Mouse (Mus musculus): ENCODE measurements around the gene Gstm6. TPM values are rescaled to one million over a fixed set of nuclear protein-coding genes. Genes with fewer than 3 reads are reported as not detected.
"Not testable (repeated sequence)": the region's sequence is repeated elsewhere in the genome, so short reads cannot be mapped to it uniquely, and the experiment has no call there.

The Gstm6 gene
- polyA plus RNA-seq (2015; fragmentation: Nextera tagmentation; extraction: Ambion mirVana): 9.5 and 11.5 TPM in 2 replicates

DNA sequence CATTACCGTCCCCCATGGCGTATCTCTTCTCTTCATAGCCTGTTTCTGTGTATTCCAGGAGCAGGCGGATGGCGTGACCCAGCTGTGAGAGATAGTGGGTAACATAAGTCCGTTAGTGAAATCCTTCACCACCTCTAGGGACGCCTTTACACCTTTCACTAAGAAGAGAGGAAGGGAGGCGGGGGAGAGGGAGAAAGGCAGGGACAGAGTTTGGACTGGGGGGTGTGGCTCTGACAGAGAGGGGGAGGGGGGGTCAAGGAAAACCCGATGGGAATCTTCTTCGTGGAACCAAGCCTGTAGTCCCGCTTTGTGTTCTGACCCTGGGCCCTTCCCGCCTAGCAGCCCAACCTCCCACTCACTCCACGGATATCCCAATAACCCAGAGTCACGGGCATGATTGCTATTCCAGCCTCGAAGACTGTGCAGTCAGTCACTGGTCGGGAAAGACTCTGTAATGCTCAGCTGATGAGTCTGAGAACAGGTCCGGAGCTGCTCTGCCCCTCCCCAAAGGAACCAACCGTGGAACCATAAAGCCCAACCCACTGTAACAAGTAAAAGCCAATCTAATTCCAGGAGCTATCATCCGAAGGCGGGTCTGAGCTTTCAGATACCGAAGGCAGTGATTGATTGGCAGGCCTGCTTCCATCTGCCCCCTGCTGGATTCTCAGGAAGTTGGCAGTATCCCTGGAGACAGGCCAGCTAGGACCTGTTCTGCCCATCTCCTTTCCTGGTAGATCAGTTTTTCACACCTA, at the start of gene Gstm6:
TSS of gene Gstm6 (minus strand) at position 511 of the 752 bp plus-strand sequence.
- peaks cover 20% of the 10 kb centered on the region for H3K4me1 ChIP-seq
- no peak within 1 kb of the TSS for H3K27ac ChIP-seq (replicated peaks)
- peak within 1 kb of the TSS; percentile 54; the same call in 1 of the 2 replicates for H3K9ac ChIP-seq
- peaks cover 5% of the 10 kb centered on the region; the same call in 1 of the 2 replicates for H3K27me3 ChIP-seq (replicated peaks)
- ATAC-seq (ENCODE audit: extremely low read depth, insufficient number of reproducible peaks, low FRiP score, low TSS enrichment): 0 out of 2 replicates have a peak, but pooled peaks have one; percentile 27
- H3K9me3 ChIP-seq: no peaks in the 10 kb centered on the region
- H3K36me3 ChIP-seq: no peaks in the 10 kb centered on the region
- H3K4me3 ChIP-seq: peak within 1 kb of the TSS; percentile 41
- H3K4me2 ChIP-seq: peak within 1 kb of the TSS; percentile 69
- WGBS: 11% methylated on average over 20 of the region's 20 CpGs

DNA sequence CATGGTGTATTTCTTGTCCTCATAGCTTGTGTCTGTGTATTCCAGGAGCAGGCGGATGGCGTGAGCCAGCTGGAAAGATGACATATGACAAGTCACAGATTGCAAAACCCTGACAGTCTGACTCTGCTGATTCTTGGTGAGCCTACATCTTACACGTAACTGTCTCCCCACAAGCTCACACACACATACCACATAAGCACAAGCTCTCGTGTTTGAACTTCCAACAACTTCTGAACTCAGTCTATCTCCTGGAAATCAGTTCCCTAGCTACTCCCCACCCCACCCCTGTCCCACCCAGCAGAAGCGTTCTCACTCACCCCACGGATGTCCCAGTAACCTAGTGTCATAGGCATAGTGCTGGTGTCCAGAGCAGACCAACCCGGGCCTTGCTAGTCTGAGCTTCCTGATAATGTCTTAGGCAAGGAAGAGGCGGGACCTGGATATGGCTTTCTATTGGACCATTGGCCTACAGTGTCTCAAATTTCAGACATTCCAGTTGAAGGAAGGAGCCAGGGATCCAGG, 42.6 kb upstream of the Gstm6 start, which contains the start of gene Gstm2:
TSS of gene Gstm2 (minus strand) at position 413 of the 522 bp plus-strand sequence.
- Histone ChIP-seq H3K27me3 (replicated peaks) (no peaks in the 10 kb centered on the region), H3K4me1 (peaks cover 29% of the 10 kb centered on the region), H3K4me3 (peak within 1 kb of the TSS; percentile 38), H3K9me3 (no peaks in the 10 kb centered on the region), H3K4me2 (peak within 1 kb of the TSS; percentile 59), H3K36me3 (no peaks in the 10 kb centered on the region), H3K27ac (replicated peaks) (peak within 1 kb of the TSS; percentile 5), H3K9ac (peak within 1 kb of the TSS; percentile 42)
- WGBS: 27% methylated on average over 8 of the region's 8 CpGs
- no peak for ATAC-seq (ENCODE audit: extremely low read depth, insufficient number of reproducible peaks, low FRiP score, low TSS enrichment)

DNA sequence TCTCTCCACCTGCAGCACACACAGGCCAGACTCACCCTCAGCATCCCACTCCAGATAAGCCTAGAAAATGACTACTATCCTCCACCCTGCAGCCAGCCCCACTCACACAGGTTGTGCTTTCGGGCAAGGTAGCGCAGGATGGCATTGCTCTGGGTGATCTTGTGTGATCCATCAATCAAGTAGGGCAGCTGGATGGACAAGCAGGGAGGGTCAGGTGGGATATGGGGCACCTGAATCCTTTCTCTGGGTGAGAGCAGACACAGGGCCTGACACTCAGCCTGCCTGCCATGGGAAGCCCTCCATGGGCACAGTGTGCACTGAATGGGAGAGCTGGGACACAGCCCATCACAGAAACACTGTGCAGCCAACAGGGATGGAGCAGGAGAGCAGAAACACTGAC, 41.6 kb upstream of the Gstm6 start:
- not testable (repeated sequence) for H3K27me3 ChIP-seq (replicated peaks); H3K9ac ChIP-seq; H3K36me3 ChIP-seq; H3K4me3 ChIP-seq; H3K27ac ChIP-seq (replicated peaks); H3K4me2 ChIP-seq; H3K9me3 ChIP-seq; ATAC-seq (ENCODE audit: extremely low read depth, insufficient number of reproducible peaks, low FRiP score, low TSS enrichment)
- 97% methylated on average over 2 of the region's 2 CpGs for WGBS
- H3K4me1 ChIP-seq: peaks cover 29% of the 10 kb centered on the region

DNA sequence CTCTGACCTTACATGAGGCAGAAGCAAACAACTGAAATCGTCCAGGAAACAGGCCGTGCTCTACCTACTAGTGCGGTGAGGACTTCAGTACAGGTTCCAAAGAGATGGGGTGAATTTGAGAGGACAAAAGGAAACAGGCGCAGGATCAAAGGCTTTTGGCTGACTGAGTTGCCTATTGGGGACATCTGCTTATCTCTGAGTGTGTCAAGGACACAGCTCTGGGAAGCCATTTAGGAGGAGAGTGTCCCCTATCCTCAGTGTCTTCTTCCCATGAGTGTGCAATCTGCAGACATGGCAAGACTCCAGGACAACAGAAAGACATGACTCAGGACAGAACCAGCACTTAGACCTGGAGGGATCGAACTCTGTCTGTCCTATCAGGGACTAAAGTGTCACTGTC, 40.9 kb upstream of the Gstm6 start:
- Histone ChIP-seq H3K27ac (replicated peaks) (no peak overlapping the region), H3K9me3 (no peaks in the 10 kb centered on the region), H3K9ac (no peak overlapping the region), H3K4me3 (no peak overlapping the region), H3K36me3 (no peaks in the 10 kb centered on the region), H3K27me3 (replicated peaks) (no peaks in the 10 kb centered on the region), H3K4me1 (peaks cover 29% of the 10 kb centered on the region), H3K4me2 (no peak overlapping the region)
- ATAC-seq (ENCODE audit: extremely low read depth, insufficient number of reproducible peaks, low FRiP score, low TSS enrichment): no peak
- WGBS: 70% methylated on average over 5 of the region's 5 CpGs

DNA sequence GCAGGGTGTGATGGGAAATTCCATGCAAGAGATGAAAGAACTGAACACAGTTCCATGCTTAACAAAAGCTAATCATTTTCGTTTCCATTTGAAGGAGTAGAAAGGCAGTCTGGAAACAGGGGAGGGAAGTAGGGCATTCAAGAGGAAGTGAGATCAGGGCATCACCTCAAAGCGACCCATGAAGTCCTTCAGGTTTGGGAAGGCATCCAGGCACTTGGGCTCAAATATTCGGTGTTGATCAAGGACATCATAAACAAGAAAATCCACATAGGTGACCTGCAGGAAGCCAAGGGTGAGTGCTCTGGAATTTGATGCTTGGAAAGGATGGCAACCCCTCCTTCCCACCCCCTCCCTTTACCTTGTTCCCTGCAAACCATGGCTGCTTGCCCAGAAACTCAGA, 40.2 kb upstream of the Gstm6 start:
- Histone ChIP-seq H3K36me3 (no peaks in the 10 kb centered on the region), H3K9ac (no peak overlapping the region), H3K4me3 (no peak overlapping the region), H3K27ac (replicated peaks) (no peak overlapping the region), H3K27me3 (replicated peaks) (no peaks in the 10 kb centered on the region), H3K4me1 (peaks cover 29% of the 10 kb centered on the region), H3K9me3 (no peaks in the 10 kb centered on the region), H3K4me2 (no peak overlapping the region)
- no peak for ATAC-seq (ENCODE audit: extremely low read depth, insufficient number of reproducible peaks, low FRiP score, low TSS enrichment)
- WGBS: 65% methylated on average over 3 of the region's 3 CpGs

DNA sequence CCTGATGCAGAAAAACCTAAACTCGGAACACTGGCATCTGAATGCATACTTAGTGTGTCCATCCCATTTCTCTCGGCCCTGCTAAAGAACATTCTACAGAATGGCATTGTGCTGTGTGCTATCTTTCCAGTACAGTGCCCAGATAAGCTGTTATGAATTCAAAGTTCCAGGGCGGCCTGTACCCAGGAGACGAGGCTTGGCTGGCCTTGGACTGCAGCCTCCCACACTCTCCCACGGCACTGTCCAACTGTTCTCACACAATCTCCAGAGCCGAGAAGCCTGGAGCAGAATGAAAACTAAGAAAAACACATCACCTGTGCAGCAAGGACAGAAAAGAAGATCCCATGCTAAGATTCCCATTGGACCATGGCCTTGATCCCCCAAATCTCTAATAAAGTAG, 39.2 kb upstream of the Gstm6 start:
- 64% methylated on average over 6 of the region's 6 CpGs for WGBS
- Histone ChIP-seq H3K4me3 (no peak overlapping the region), H3K9me3 (no peaks in the 10 kb centered on the region), H3K4me1 (peaks cover 29% of the 10 kb centered on the region), H3K9ac (no peak overlapping the region), H3K27ac (replicated peaks) (no peak overlapping the region), H3K36me3 (no peaks in the 10 kb centered on the region), H3K4me2 (no peak overlapping the region), H3K27me3 (replicated peaks) (no peaks in the 10 kb centered on the region)
- ATAC-seq (ENCODE audit: extremely low read depth, insufficient number of reproducible peaks, low FRiP score, low TSS enrichment): no peak

DNA sequence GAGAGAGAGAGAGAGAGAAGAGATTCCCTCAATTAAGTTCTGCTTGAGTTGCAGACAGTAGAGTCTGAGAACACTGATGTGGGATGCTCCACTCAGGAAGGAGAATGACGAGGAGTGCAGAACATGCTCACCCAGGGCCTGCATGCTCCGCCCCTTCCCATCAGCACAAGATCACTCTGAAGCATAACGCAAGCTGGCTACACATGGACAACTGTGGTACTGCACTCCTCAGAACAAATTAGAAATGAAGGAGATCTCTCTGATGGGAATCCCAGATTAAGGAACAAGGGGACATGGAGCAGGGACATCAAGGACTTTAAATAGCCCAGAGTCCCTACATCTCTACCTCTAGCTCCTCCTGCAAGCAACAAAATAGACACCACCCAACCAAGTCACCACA, 37.7 kb upstream of the Gstm6 start:
- no peaks in the 10 kb centered on the region for H3K9me3 ChIP-seq
- H3K36me3 ChIP-seq: no peaks in the 10 kb centered on the region
- H3K4me3 ChIP-seq: no peak overlapping the region
- no peaks in the 10 kb centered on the region for H3K27me3 ChIP-seq (replicated peaks)
- no peak overlapping the region for H3K9ac ChIP-seq
- H3K4me2 ChIP-seq: no peak overlapping the region
- WGBS: 65% methylated on average over 3 of the region's 3 CpGs
- peaks cover 23% of the 10 kb centered on the region for H3K4me1 ChIP-seq
- no peak for ATAC-seq (ENCODE audit: extremely low read depth, insufficient number of reproducible peaks, low FRiP score, low TSS enrichment)
- no peak overlapping the region for H3K27ac ChIP-seq (replicated peaks)

DNA sequence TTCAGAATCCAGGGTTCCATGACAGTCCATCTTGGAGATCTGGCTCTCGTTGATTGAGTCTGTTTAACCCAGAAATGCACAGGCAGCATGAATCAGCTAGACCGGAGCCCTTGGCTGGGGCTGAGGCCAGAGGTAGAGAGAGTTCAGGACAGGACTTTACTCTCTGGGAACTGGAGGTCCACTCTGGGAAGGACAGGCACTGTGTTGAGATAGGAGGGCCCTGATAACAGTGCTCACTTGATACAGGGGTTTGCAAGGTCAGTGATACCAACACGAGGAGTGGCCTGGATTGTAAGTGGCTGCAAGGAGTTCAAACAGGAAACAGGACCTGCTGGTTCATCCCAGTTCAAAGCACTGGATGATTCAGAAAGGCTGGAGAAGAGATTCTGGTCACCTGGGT, 34.1 kb upstream of the Gstm6 start:
- H3K4me3 ChIP-seq: no peak overlapping the region
- H3K9me3 ChIP-seq: no peaks in the 10 kb centered on the region
- no peak overlapping the region for H3K9ac ChIP-seq
- ATAC-seq (ENCODE audit: extremely low read depth, insufficient number of reproducible peaks, low FRiP score, low TSS enrichment): no peak
- no peak overlapping the region for H3K27ac ChIP-seq (replicated peaks)
- WGBS: 38% methylated on average over 3 of the region's 3 CpGs
- H3K36me3 ChIP-seq: no peaks in the 10 kb centered on the region
- H3K27me3 ChIP-seq (replicated peaks): no peaks in the 10 kb centered on the region
- H3K4me1 ChIP-seq: 0 out of 2 replicates have a peak, but pooled peaks cover 3% of the 10 kb centered on the region
- no peak overlapping the region for H3K4me2 ChIP-seq

DNA sequence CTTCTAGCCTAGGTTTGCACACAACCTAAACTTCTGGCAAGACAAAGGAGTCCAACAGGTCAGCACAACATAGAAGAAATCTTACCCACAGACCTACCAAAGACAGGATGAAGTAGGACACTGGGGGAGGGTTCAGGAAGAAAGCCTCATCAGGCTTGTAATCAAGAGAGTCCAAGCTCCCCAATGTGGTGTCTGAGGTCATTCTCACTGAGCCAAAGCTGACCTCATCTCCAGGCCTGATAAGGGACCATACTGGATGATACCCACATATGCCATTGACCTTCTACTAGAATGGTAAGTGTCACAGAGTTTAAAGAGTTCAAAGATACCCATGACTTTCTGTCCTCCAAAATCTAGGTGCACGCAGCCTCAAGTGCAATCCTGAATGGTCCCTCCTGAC, 30.7 kb upstream of the Gstm6 start:
- Histone ChIP-seq H3K27me3 (replicated peaks) (peaks cover 8% of the 10 kb centered on the region), H3K4me2 (no peak overlapping the region), H3K9me3 (no peaks in the 10 kb centered on the region), H3K27ac (replicated peaks) (no peak overlapping the region), H3K4me1 (no peaks in the 10 kb centered on the region), H3K4me3 (no peak overlapping the region), H3K36me3 (no peaks in the 10 kb centered on the region), H3K9ac (no peak overlapping the region)
- WGBS: 87% methylated on average over 1 of the region's 1 CpGs
- no peak for ATAC-seq (ENCODE audit: extremely low read depth, insufficient number of reproducible peaks, low FRiP score, low TSS enrichment)

DNA sequence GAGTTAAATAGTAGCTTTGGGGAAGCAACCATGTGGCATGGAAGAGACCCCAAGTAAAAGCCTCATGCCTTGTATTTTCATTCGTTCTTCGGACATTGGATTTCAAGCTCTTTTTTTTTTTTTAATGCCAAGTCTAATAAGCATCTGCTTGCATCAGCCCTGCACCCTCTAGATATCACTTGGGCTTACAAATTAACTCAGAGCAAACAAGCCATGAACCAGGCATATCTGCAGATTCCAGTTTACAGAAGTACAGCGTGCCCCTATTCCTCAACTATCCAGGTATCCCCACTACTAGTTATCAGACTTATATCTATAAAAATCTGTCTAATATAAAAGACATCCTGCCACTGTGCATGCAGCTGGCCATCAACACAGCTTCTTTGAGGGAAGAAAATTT, 28.5 kb upstream of the Gstm6 start:
- no peak for ATAC-seq (ENCODE audit: extremely low read depth, insufficient number of reproducible peaks, low FRiP score, low TSS enrichment)
- Histone ChIP-seq H3K27me3 (replicated peaks) (peaks cover 20% of the 10 kb centered on the region), H3K4me2 (no peak overlapping the region), H3K9me3 (no peaks in the 10 kb centered on the region), H3K4me3 (no peak overlapping the region), H3K36me3 (no peaks in the 10 kb centered on the region), H3K4me1 (no peaks in the 10 kb centered on the region), H3K27ac (replicated peaks) (no peak overlapping the region), H3K9ac (no peak overlapping the region)
- WGBS: 77% methylated on average over 3 of the region's 3 CpGs

DNA sequence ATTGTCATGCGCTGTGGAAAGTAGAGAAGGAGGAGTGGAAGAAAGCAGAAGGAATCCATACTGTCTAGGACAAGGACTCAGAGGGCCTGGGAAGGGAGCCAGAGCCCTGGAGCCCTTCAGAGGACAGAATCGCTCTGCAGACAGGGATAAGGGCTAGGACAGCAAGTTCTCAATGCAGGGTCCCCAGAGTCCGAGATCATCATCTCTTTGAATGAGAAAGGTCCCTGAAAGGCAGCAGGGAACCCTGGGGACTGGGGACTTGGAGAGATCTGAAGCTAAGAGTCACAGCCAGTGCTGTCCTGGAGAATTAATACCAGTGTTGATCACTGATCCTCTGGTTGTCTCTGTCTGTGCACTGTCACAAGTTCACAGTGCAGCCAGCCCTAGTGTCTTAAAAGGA, 27.6 kb upstream of the Gstm6 start:
- not testable (repeated sequence) for H3K4me2 ChIP-seq; H3K9ac ChIP-seq; H3K36me3 ChIP-seq; ATAC-seq (ENCODE audit: extremely low read depth, insufficient number of reproducible peaks, low FRiP score, low TSS enrichment); H3K9me3 ChIP-seq; H3K4me1 ChIP-seq; H3K4me3 ChIP-seq; H3K27ac ChIP-seq (replicated peaks)
- WGBS: 37% methylated on average over 3 of the region's 3 CpGs
- peaks cover 25% of the 10 kb centered on the region for H3K27me3 ChIP-seq (replicated peaks)
